Mouse (Mus musculus) embryo, embryonic 10 days (tissue): Measurements from ENCODE around the gene Auts2.
A peak's percentile ranks its signal among the peaks of the same experiment; 100 is the strongest.

Experiments
- DNase-seq: peaks from one replicate; pipeline ENCODE4 v3.0.0-alpha.2; 2015; ENCODE audit warnings: low spot score

Gene Auts2

DNA sequence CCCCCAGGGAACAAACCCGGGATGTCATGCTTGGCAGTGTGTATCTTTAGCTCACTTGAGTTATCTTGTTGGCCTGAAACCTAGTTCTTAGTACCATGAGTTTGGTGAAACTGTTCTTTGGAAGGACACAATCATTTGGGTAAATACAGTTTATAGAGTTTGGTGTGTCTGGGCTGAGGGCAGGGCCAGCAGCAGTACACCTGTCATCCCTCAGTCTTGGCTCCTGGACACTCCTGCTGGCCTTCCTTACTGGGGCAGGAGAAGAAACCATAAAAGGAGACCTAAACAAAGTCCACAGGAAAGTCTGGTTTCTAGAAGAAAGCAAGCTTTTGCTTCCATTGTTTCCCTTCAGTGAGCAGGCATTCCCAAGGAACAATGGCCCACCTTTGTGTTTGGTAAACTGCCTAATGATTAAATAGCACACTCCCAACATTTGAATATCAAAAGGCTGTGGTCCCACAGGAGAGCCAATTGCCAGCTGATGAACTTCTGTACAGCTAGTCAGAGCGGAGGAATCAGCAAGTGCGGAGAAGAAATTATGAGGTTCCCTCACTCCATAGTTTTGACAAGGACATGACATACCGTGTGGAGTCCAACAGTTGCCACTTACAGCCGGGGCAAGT, 979.4 kb downstream of the Auts2 start:
- no peak for DNase-seq

DNA sequence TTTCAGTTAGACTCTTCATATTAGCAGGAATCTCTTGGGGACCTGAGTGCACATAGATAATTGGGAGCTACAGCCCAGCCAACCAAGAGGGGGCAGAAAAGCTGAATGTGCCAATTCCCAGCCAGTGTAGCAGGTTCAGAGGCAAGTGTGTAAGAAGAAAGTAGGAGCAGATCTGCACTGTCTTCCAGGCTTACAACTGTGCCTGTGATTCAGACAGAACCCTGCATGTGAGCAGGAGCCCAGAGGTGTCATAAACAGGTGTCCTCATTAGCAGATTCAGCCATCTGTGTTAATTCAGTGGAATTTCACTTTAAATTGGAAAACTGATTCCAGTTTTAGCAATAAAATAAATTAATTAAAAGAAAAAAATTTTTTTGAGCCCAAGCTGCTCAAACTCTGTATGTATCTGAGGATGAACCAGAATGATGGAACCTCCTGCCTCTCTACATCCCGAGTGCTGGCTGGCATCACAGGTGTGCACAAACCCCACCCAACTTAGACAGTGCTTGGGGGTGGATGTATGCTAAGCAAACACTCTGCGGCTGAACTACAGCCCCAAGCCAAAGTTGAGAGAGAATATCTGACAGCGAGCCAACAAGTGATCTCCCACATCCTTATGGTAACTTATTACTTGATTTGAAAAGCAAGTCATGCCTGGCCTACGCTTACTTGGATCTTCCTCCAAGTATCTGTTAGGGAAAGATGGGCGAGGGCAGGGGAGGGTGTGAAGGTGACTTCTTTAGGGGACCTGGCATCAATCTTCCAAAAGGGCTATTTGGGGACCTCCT, 982.2 kb downstream of the Auts2 start:
- no peak for DNase-seq

DNA sequence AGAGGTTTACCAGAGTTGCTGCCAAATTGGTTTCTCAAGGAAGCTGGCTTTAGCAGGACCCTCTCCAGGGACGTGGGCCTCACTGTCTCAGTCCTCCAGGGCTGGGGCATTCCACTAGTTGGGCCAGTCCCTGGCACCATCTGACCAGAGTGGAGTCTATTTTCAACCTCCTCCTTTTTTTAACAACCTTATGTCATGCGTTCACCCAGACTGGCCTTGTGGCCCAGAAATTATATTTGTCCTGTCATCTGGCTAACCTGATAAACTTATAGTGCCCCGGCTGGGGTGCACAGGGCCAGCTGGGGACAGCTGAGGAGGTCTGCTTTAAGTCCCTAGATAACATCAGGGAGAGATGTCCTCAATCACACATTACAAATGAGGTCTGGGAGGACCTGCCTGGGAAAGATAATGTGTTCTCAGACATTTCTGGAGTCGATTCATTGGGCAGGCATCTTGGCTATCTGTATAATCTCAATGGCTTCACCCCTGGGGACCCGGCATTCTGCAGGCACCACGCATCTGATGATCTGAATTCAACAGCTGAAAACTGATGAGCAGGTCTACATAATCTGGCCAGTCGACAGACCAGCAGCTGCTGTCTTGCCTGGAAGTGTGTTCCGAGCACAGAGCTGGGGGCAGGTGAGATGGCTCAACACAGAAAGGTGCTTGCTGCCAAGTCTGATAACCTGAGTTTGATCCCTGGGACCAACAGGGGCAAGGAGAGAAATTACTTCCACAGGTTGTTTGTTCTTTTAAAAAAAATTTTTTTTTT, 984.6 kb downstream of the Auts2 start:
- DNase-seq, result no peak

DNA sequence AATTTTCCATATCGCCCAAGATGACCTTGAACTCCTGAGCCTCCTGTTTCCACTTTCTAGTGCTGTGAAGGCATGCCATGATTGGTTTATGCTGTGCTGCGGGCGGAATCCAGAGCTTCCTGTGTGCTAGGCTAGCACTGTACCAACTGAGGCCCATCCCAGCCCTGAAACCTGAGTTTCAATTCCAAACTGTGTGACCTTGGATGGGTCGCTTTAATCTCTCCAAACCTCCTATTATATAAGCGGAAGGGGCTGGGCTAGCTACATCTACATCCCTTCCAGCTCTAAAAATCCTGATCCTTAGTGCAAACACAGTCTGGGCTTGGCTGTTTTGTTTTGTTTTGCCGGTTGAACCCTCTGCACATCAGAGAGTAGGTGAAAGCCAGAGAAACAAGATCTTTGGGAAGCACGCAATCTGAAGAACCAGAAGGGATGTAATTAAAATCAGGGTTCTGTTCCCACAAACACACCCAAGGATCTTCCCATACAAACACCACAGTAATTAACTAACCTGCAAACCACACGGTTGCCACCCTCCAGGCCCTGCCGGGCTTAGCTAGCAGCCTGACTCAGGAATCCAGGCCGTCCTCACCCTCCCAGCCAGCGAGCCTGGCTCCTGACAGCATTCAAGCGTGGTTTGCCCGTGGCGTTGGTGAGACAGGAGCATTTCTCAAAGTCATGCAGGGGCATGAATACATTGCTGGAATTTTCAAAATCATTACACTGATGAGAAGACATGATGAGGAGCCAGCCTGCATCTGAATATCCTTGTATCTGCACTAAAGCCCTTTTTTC, 985.4 kb downstream of the Auts2 start:
- DNase-seq, result no peak

DNA sequence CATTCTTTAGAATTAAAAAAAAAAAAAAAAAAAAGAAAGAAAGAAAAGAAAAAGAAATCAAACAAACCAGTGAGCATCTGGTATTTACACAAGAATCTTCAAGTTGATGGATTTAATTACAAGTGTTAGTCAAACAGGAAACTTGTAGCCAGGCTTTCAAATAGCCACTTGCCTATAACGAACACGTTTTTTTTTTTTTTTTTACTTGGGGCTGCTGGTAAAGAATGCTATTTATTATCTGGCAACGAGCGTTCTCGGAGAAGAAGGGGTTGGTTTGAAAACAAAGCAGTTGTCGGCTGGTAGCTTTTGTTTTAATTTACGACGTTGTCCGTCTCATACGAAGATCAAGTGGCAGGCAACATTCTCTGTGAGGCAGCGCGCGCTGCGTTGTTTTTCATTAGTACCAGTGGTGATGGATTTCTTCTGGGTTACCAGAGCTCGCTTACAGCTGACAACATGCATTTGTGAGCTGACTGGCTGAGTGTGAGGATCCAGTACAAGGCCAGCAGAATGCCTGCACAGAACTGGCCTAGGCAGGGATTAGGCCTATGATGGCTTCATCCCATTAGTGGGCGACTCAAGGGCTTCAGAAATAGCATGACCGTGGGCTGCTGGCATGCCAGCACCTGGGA, 994.1 kb downstream of the Auts2 start:
- peak; percentile 75 for DNase-seq

DNA sequence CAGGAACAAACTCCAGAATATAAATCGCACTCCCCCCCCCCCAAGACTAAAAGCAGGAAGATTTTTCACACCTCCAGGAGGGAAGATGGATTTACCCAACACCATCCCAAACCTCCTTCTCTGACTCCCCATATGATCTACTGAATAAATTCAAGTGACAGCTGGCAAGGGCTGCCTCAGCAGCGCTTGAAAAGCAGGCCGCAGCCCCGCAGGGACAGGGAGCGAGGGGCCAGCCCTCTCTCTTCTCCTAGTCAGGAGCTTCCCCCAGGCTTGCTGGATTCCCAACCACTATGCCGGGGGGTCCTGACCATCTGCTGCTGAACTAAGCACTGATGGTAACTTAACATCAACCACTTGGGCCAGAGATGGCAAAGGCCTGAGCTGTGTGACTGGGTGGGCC, 995.2 kb downstream of the Auts2 start:
- DNase-seq, result peak; percentile 38

DNA sequence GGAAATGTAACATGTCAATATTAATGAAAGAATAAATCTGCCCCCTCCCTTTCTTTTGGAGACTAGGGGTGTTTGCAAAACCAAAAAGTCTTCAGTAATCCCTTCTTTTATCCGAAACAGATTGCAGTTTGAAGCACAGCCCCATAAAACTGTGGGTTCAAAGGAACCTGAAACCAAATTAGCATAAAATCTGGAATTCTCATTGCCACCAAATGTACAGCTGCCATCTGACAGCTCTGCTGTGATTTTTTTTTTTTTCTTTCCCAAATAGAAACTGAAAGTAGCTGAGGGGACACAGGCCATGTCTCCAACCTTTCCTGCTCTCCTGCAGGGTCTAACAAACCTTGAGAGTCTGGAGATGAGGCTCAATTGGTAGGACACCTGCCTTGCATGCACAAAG, 996.7 kb downstream of the Auts2 start:
- no peak for DNase-seq

DNA sequence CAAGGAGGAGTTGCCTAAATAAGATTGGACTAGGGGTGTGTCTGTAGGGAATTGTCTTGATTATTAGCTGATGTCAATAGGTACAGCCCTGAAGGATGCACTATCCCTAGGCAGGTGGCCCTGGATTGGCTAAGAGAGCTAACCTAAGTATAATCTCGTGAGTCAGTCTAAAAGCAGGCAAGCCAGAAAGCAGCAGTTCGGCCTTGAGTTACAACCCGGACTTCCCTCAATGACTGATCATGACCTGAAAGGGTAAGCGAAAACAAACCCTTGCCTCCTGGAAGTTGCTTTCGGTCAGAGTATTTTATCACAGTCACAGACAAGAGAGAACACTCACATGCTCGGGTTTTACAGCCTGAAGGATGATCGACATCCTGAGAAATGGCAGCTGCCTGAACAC, 998.8 kb downstream of the Auts2 start:
- DNase-seq, result no peak

DNA sequence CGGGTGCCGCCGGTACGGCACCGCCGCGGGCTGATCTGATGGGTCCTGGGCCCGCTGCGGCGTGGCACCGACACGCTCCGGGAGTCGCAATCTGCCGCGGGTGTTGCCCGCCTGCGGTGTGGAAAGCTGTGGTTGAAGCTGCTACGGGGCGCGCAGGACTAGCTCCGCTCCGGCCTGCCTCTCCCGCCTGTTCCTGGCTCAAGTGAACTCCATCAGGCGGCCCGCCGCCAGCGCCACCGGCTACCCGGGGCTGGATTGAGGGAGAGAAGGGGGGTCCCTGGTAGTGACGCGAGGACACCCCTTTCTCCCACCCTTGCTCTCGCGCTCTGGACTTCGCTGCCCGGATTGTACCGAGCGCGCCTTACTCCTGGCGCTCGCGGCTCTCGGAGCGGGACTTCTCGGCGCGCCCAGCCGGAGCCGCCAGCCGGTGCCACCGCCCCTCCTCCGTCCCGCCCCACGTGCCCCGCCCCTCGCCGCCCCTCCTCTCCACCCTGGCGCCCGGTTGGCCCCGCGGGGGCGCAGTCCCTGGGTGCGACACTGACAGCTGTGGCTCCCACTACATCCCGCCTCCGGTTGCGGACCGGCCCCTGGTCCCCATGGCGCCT, 1004.7 kb downstream of the Auts2 start:
- DNase-seq, result peak; percentile 79

DNA sequence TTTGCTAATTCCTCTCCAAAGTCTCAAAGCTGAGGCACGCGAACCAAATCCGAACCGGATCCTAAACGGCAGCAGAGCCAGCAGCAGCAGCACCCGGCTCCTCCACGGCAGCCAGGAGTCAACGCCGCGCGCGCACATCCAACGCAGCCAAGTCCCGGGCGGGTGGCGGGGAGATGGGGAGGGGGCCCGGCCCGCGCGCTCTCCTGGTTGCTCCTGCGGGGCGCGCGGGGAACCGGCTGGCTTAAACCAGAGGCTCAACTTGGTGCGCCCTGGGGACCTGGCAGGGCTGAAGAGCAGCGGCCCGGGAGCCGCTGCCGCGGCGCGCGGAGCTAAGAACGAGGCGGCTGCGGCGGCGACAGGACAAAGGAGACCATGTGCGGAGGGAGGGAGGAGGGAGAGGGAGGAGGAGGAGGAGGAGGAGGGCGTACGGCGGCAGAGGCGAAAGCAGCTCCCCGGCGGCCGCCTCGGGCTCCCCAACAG, 1005.3 kb downstream of the Auts2 start:
- DNase-seq, result peak; percentile 81

DNA sequence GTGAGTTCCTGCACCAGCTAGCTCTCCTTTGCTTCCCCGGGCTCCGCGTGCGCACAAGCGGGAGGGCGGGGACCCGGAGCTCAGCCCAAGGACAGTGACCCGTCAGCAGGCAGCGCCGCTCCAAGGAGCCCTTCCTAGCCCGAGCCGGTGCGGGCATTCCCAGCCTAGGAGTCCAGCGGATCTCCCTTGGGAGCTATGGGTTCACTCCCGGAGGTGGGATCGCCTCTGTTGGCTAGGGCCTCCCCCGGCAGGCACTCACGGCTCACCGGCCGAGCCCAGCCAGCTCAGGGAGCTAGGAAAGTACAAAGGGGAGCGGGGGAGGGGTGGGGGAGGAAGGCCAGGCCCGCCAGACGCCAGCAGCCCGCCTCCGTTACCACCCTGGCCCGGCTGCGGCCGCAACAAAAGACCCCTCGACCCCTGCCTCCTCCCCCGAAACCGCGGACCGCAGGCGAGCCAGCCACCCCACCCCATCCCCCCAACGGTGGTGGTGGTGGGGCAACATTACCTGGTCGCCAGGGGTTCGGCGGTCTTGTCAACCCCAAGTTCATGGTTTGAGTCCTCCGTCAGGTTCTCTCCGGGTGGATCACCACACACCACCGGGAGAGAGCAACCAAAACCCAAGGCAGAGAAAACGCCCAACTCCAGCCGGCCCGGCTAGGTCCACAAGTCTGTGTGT, 1005.9 kb downstream of the Auts2 start:
- peak; percentile 82 for DNase-seq

DNA sequence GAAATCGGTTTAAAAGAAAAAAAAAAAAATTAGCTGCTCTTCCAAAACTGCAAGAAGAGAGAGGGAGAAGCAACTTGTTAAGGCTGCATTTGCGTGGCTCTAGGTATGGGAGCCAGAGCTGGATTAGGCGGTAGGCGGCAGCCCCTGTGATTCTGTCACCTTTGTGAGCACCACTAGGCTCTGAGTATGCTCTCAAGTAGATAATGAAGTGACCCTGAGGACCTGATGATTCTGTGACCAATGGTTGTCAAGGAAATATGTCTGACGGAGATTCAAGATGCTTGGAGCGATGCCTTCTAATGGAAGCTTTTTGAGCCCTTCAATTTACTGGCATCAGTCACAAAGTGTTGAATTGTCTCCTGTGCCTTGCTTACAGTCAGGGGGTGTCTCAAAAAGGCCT, 1007.4 kb downstream of the Auts2 start:
- DNase-seq, result no peak

DNA sequence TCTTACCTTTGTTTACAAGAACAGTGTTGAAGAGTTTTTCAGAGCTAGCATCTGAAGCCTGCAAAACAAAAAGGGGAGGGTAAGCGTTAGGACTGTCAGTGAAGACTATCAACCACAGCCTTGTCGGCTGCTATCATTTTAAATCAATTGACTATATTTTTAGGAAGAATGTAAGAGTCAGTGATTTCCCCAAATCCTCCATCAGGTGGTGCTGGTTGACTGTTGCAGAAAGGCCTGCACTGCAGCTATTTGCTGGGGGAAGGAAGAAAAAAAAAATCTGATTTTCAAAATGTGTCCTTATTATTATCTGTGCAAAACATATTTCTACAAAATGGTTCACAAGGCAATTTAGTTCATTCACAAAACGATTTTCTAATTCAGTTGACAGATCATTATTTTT, 1009.3 kb downstream of the Auts2 start:
- DNase-seq, result peak; percentile 73

DNA sequence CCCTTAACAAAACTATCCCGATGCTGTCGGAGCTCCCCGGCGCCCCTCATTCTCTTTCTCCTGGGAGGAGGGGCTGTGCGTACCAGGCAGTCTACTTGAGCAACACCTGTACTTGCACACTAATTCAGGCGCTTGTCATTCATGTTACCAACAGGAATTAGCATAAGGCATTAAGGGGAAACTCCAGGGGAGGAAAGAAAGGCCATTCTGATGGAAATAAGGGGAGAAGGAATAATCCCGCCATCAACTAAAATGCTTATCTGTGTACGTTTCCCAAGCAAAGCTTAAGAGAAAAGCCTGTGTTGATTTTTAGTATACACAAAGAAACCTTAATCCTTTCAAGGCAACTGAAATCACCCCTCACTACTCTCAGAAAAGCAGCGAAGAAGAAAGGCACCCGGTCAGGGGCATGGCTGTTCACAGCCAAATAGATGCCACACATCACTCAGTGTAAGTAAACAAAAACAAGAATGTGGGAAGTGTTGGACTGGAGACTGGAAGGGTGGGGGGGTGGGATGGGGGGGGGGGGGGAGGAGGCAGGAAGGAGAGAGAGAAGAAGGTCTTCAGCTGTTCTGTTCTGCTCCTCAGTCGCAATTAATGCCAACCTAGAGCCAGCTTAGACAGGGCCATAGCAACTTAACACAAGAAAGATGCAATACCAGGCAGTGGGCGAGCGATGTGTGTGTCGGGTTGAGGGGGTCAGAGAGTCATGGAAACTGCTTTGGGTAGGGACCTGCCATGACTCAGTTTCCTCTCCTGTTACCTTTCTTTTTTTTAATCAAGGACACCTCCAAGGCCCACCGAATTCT, 1011.2 kb downstream of the Auts2 start:
- DNase-seq, result no peak

DNA sequence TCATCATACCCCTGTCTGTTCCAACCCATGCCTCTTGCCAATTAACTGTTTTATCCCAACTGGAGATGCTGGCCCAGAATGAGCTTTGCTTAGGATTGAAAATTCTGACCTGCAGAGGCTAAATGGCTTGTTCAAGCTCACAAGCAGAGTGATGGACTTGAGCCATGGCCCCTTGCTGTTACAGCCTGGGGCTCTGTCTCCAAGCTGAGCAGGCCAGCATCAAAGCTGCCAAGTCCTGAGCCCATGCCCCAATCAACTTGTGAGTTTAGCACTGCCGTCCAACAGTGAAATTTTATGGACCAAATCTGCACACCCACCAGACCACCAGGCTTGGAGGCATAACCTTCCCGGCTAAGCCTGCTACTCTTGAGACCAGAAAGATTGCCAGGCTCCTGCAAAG, 1012.3 kb downstream of the Auts2 start:
- DNase-seq, result no peak

DNA sequence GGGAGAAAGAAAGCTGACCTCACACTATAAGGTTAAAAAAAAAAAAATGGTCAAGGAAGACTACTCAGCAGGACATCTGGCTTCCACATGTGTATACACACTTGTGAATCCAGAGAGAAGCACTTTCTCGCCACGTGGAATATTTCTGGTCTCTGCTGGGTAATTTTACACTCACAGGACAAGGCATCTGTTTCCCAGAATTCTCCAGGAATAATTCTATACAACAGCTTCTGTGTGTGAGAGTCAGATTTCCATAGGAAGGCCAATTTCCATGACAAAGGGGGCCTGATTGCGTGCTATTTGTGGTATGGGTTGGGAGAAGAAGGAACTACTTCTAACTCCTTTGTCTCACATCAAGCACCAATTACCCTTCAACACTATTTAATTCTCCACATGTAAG, 1016.5 kb downstream of the Auts2 start:
- peak; percentile 76 for DNase-seq

DNA sequence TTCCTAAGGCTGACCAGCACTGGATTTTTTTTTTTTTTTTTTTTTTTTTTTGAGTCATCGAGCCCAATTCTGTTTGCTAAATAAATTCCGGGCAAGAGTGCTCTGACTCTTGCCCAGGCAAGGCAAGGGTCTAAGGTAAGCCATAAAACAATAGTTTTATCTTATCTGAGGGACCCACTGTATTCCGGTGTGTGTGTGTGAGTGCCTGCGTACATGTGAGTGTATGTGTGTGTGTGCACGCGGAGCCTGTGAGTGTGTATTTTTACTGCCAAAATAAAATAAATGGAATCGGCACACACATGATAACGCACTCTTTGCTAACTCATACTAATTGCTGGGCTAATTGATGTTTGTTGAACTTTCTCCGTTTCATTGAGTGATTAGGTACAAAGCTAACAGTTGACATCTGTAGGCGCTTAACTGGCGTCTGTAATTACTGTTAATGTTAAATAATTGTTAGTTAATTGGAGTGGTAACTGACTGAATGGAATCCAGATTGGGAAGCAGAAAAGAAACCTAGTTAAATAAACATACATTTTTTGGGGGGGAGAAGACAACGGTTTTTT, 1018.2 kb downstream of the Auts2 start:
- no peak for DNase-seq

DNA sequence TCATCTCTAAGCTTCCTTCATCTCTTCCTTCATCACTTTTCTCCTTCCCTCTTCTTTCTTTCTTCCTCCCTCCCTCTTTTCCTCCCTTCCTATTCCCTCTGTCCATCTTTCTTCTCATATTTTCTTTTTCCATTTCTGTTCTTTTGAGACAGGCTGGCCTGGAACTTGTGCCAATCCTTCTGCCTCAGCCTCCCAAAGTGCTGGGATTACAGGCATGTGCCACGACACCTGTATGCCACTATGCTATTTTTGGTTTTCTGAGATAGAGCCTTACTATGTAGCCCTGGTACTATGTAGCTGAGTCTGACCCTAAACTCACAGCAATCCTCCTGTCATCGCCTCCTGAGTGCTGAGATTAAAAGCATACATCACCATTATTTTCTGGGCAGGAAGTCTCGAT, 1023.6 kb downstream of the Auts2 start:
- DNase-seq, result no peak

DNA sequence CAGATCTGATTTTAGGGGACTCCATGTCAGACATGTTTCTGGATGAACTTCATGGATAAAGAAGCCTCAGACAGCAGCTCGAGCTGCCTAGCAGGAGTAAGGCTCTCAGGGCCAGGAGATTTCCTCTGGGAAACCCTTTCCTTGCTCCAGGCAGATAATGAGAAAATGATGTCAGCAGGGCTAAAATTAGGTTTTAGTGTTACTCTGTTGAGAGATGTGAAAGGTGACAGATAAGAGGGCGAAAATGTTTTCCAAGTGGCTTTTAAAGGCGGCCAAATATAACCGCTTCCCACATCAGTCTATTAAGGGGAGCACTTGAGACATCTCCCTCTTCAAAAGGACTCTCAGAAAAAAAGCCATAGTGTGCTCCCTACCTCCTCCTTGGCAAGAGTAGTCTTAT, 1025.5 kb downstream of the Auts2 start:
- DNase-seq, result no peak
